Mouse (Mus musculus) midbrain, embryonic 15.5 days (tissue): ENCODE results near the gene Dntt. TPM values are rescaled to one million over a fixed set of nuclear protein-coding genes. Genes with fewer than 3 reads are reported as not detected.

Experiments used
- ATAC-seq: fragments of 200-750 bp; cut with Nextera tagmentation; replicated peaks from 2 replicates; pipeline ENCODE4 v1.8.0; 2017; ENCODE audit warnings: moderate TSS enrichment
- H3K27ac ChIP-seq: fragments of 300-500 bp; sonication (generic); 2 replicates; pipeline ENCODE4 v1.5.1; 2015; ENCODE audit warnings: mild to moderate bottlenecking, inconsistent platforms
- H3K27me3 ChIP-seq: fragments of 300-500 bp; sonication (generic); replicated peaks from 2 replicates; pipeline ENCODE4 v1.6.1; 2015; ENCODE audit warnings: inconsistent platforms
- H3K36me3 ChIP-seq: fragments of 300-500 bp; sonication (generic); replicated peaks from 2 replicates; pipeline ENCODE4 v1.6.1; 2015; ENCODE audit warnings: inconsistent platforms
- H3K4me1 ChIP-seq: fragments of 300-500 bp; sonication (generic); 2 replicates; pipeline ENCODE4 v1.6.1; 2015; ENCODE audit warnings: inconsistent platforms
- H3K4me2 ChIP-seq: fragments of 300-500 bp; sonication (generic); 2 replicates; pipeline ENCODE4 v1.6.1; 2015; ENCODE audit warnings: inconsistent platforms, mild to moderate bottlenecking, moderate library complexity
- H3K4me3 ChIP-seq: fragments of 300-500 bp; sonication (generic); 2 replicates; pipeline ENCODE4 v1.5.1; 2015; ENCODE audit warnings: mild to moderate bottlenecking, inconsistent platforms
- H3K9ac ChIP-seq: fragments of 300-500 bp; sonication (generic); 2 replicates; pipeline ENCODE4 v1.6.1; 2015; ENCODE audit warnings: mild to moderate bottlenecking, inconsistent platforms
- H3K9me3 ChIP-seq: fragments of 300-500 bp; sonication (generic); 2 replicates; pipeline ENCODE4 v1.6.1; 2016; ENCODE audit warnings: inconsistent platforms
- WGBS: fragments of 180-500 bp; shearing (Covaris S2); methylation state at CpG from one replicate; pipeline ENCODE4 v1.1.7; 2015; ENCODE audit warnings: mixed read lengths; 5-methylcytosine and 5-hydroxymethylcytosine counted together
- polyA plus RNA-seq: library from polyadenylated mRNA; unstranded; fragments of >200 nt; fragmentation: Nextera tagmentation; extraction: Ambion mirVana; gene quantifications from 2 replicates; pipeline ENCODE4 v1.2.1, GENCODE M21; 2015

Dntt gene
- polyA plus RNA-seq, 1 experiment from 2014 or later: 0.41 TPM

- ATAC-seq: peak; percentile 75
- no peaks in the 10 kb centered on the region for H3K36me3 ChIP-seq
- H3K4me2 ChIP-seq: peak overlapping the region; percentile 48
- H3K27ac ChIP-seq: no peak overlapping the region
- no peak overlapping the region for H3K9ac ChIP-seq
- 16% methylated on average over 14 of the region's 14 CpGs for WGBS
- H3K9me3 ChIP-seq: no peaks in the 10 kb centered on the region
- H3K27me3 ChIP-seq: no peaks in the 10 kb centered on the region; the same call in 1 of the 2 replicates
- peak overlapping the region; percentile 10; the same call in 1 of the 2 replicates for H3K4me3 ChIP-seq
- peaks cover 3% of the 10 kb centered on the region; the same call in 1 of the 2 replicates for H3K4me1 ChIP-seq
Measured at GRCm38 (mm10) chr19:41015951-41016716, 12.9 kb upstream of the Dntt start.

GRCm38 (mm10) chr19:41019164-41019675 lies 9.9 kb upstream of the Dntt start:
- H3K36me3 ChIP-seq: no peaks in the 10 kb centered on the region
- peaks cover 3% of the 10 kb centered on the region; the same call in 1 of the 2 replicates for H3K4me1 ChIP-seq
- no peaks in the 10 kb centered on the region for H3K27me3 ChIP-seq
- no peak overlapping the region for H3K27ac ChIP-seq
- no peak overlapping the region for H3K4me2 ChIP-seq
- no peak overlapping the region for H3K9ac ChIP-seq
- no peaks in the 10 kb centered on the region for H3K9me3 ChIP-seq
- no peak overlapping the region for H3K4me3 ChIP-seq
- 82% methylated on average over 5 of the region's 5 CpGs for WGBS
- ATAC-seq: no peak

GRCm38 (mm10) chr19:41020537-41020936 lies 8.5 kb upstream of the Dntt start:
- Histone ChIP-seq H3K4me1 (peaks cover 3% of the 10 kb centered on the region; the same call in 1 of the 2 replicates), H3K4me2 (no peak overlapping the region), H3K36me3 (no peaks in the 10 kb centered on the region), H3K27ac (no peak overlapping the region), H3K9me3 (no peaks in the 10 kb centered on the region), H3K9ac (no peak overlapping the region), H3K27me3 (no peaks in the 10 kb centered on the region), H3K4me3 (no peak overlapping the region)
- 78% methylated on average over 3 of the region's 3 CpGs for WGBS
- ATAC-seq: no peak

GRCm38 (mm10) chr19:41022244-41022643 lies 6.8 kb upstream of the Dntt start:
- 69% methylated on average over 4 of the region's 4 CpGs for WGBS
- no peak overlapping the region for H3K9ac ChIP-seq
- no peak for ATAC-seq
- no peaks in the 10 kb centered on the region for H3K4me1 ChIP-seq
- no peak overlapping the region for H3K4me2 ChIP-seq
- H3K4me3 ChIP-seq: no peak overlapping the region
- no peaks in the 10 kb centered on the region for H3K9me3 ChIP-seq
- H3K27me3 ChIP-seq: no peaks in the 10 kb centered on the region
- no peaks in the 10 kb centered on the region for H3K36me3 ChIP-seq
- no peak overlapping the region for H3K27ac ChIP-seq

- H3K4me1 ChIP-seq: no peaks in the 10 kb centered on the region
- no peak for ATAC-seq
- WGBS: 83% methylated on average over 8 of the region's 8 CpGs
- no peaks in the 10 kb centered on the region for H3K9me3 ChIP-seq
- no peaks in the 10 kb centered on the region for H3K27me3 ChIP-seq
- no peak overlapping the region for H3K4me2 ChIP-seq
- no peak overlapping the region for H3K4me3 ChIP-seq
- no peak overlapping the region for H3K27ac ChIP-seq
- H3K9ac ChIP-seq: no peak overlapping the region
- H3K36me3 ChIP-seq: no peaks in the 10 kb centered on the region
Measured at GRCm38 (mm10) chr19:41026551-41026950, 2.5 kb upstream of the Dntt start.

GRCm38 (mm10) chr19:41027024-41027423 lies 2.1 kb upstream of the Dntt start:
- ATAC-seq: no peak
- no peak overlapping the region for H3K4me2 ChIP-seq
- no peak overlapping the region for H3K4me3 ChIP-seq
- no peaks in the 10 kb centered on the region for H3K27me3 ChIP-seq
- 90% methylated on average over 5 of the region's 5 CpGs for WGBS
- H3K9me3 ChIP-seq: no peaks in the 10 kb centered on the region
- H3K4me1 ChIP-seq: no peaks in the 10 kb centered on the region
- no peak overlapping the region for H3K27ac ChIP-seq
- H3K36me3 ChIP-seq: no peaks in the 10 kb centered on the region
- H3K9ac ChIP-seq: no peak overlapping the region

- Histone ChIP-seq H3K27me3 (no peaks in the 10 kb centered on the region), H3K9ac (no peak overlapping the region), H3K4me1 (no peaks in the 10 kb centered on the region), H3K4me3 (no peak overlapping the region), H3K27ac (no peak overlapping the region), H3K4me2 (no peak overlapping the region), H3K36me3 (no peaks in the 10 kb centered on the region), H3K9me3 (no peaks in the 10 kb centered on the region)
- ATAC-seq: no peak
- 94% methylated on average over 9 of the region's 9 CpGs for WGBS
Measured at GRCm38 (mm10) chr19:41027601-41028000, 1.5 kb upstream of the Dntt start.

- H3K4me3 ChIP-seq: no peak overlapping the region
- no peaks in the 10 kb centered on the region for H3K4me1 ChIP-seq
- no peak overlapping the region for H3K4me2 ChIP-seq
- 40% methylated on average over 6 of the region's 6 CpGs for WGBS
- ATAC-seq: no peak
- H3K27ac ChIP-seq: no peak overlapping the region
- no peaks in the 10 kb centered on the region for H3K9me3 ChIP-seq
- H3K36me3 ChIP-seq: no peaks in the 10 kb centered on the region
- H3K9ac ChIP-seq: no peak overlapping the region
- no peaks in the 10 kb centered on the region for H3K27me3 ChIP-seq
Measured at GRCm38 (mm10) chr19:41030161-41030560, 1.1 kb downstream of the Dntt start.

- Histone ChIP-seq H3K9me3 (no peaks in the 10 kb centered on the region), H3K9ac (no peak overlapping the region), H3K27me3 (no peaks in the 10 kb centered on the region), H3K36me3 (no peaks in the 10 kb centered on the region), H3K4me3 (no peak overlapping the region), H3K4me1 (no peaks in the 10 kb centered on the region), H3K27ac (no peak overlapping the region), H3K4me2 (no peak overlapping the region)
- WGBS: 87% methylated on average over 11 of the region's 11 CpGs
- no peak for ATAC-seq
Measured at GRCm38 (mm10) chr19:41031009-41031408, 1.9 kb downstream of the Dntt start.

- Histone ChIP-seq H3K4me3 (no peak overlapping the region), H3K9ac (no peak overlapping the region), H3K27ac (no peak overlapping the region), H3K4me1 (no peaks in the 10 kb centered on the region), H3K4me2 (no peak overlapping the region), H3K36me3 (no peaks in the 10 kb centered on the region), H3K27me3 (no peaks in the 10 kb centered on the region), H3K9me3 (no peaks in the 10 kb centered on the region)
- 86% methylated on average over 6 of the region's 6 CpGs for WGBS
- no peak for ATAC-seq
Measured at GRCm38 (mm10) chr19:41031869-41032268, 2.8 kb downstream of the Dntt start.

- 82% methylated on average over 4 of the region's 4 CpGs for WGBS
- Histone ChIP-seq H3K27ac (no peak overlapping the region), H3K4me2 (no peak overlapping the region), H3K4me3 (no peak overlapping the region), H3K36me3 (no peaks in the 10 kb centered on the region), H3K9me3 (no peaks in the 10 kb centered on the region), H3K9ac (no peak overlapping the region), H3K4me1 (no peaks in the 10 kb centered on the region), H3K27me3 (no peaks in the 10 kb centered on the region)
- ATAC-seq: no peak
Measured at GRCm38 (mm10) chr19:41035809-41036551, 6.9 kb downstream of the Dntt start.

GRCm38 (mm10) chr19:41039110-41039509 lies 10.0 kb downstream of the Dntt start:
- H3K4me1 ChIP-seq: no peaks in the 10 kb centered on the region
- no peak overlapping the region for H3K9ac ChIP-seq
- H3K4me2 ChIP-seq: no peak overlapping the region
- H3K4me3 ChIP-seq: no peak overlapping the region
- ATAC-seq: no peak
- H3K27ac ChIP-seq: no peak overlapping the region
- WGBS: 89% methylated on average over 7 of the region's 7 CpGs
- no peaks in the 10 kb centered on the region for H3K36me3 ChIP-seq
- no peaks in the 10 kb centered on the region for H3K27me3 ChIP-seq
- H3K9me3 ChIP-seq: no peaks in the 10 kb centered on the region
